Mouse (Mus musculus): ENCODE results near the gene Gimap4.

- no peak for TF ChIP-seq CTCF (IDR thresholded peaks at IDR 0.05; ENCODE audit: control insufficient read depth, insufficient read depth, low read length)
- no peak for TF ChIP-seq POLR2A (IDR thresholded peaks at IDR 0.05; ENCODE audit: borderline replicate concordance, control insufficient read depth, low read depth, low read length)
Measured at GRCm38 (mm10) chr6:48666159-48666586, 18.2 kb upstream of the Gimap4 start.

Measured in bone marrow, adult 2 months (tissue).